Mouse (Mus musculus) embryonic facial prominence, embryonic 14.5 days (tissue): Measurements from ENCODE around the gene Olfr961. TPM values are rescaled to one million over a fixed set of nuclear protein-coding genes. Genes with fewer than 3 reads are reported as not detected.

ENCODE experiments used
- ATAC-seq: fragments of 200-750 bp; cut with Nextera tagmentation; 2 replicates; pipeline ENCODE4 v1.8.0; 2017; ENCODE audit warnings: low read depth, moderate number of reproducible peaks, moderate TSS enrichment
- DNase-seq: peaks from one replicate; pipeline ENCODE4 v3.0.0-alpha.2; 2015; ENCODE audit warnings: low spot score
- H3K27ac ChIP-seq: fragments of 300-500 bp; sonication (generic); replicated peaks from 2 replicates; pipeline ENCODE4 v1.5.1; 2014; ENCODE audit warnings: low read depth, mild to moderate bottlenecking, low read length, moderate library complexity
- H3K27me3 ChIP-seq: fragments of 300-500 bp; sonication (generic); replicated peaks from 2 replicates; pipeline ENCODE4 v1.6.1; 2014; ENCODE audit warnings: low read length; ENCODE audit not compliant: control insufficient read depth, insufficient read depth
- H3K36me3 ChIP-seq: fragments of 300-500 bp; sonication (generic); 2 replicates; pipeline ENCODE4 v1.6.1; 2014; ENCODE audit warnings: low read length, mixed read lengths; ENCODE audit not compliant: control insufficient read depth, insufficient read depth
- H3K4me1 ChIP-seq: fragments of 300-500 bp; sonication (generic); 2 replicates; pipeline ENCODE4 v1.6.1; 2014; ENCODE audit warnings: antibody characterized with exemption, low read length; ENCODE audit not compliant: control insufficient read depth, insufficient read depth
- H3K4me2 ChIP-seq: fragments of 300-500 bp; sonication (generic); 2 replicates; pipeline ENCODE4 v1.6.1; 2014; ENCODE audit warnings: low read depth, mild to moderate bottlenecking, low read length, moderate library complexity, mixed read lengths
- H3K4me3 ChIP-seq: fragments of 300-500 bp; sonication (generic); 2 replicates; pipeline ENCODE4 v1.5.1; 2014; ENCODE audit warnings: low read depth, mild to moderate bottlenecking, low read length
- H3K9ac ChIP-seq: fragments of 300-500 bp; sonication (generic); 2 replicates; pipeline ENCODE4 v1.6.1; 2014; ENCODE audit warnings: low read depth, mild to moderate bottlenecking, low read length, moderate library complexity, mixed read lengths
- H3K9me3 ChIP-seq: fragments of 300-500 bp; sonication (generic); 2 replicates; pipeline ENCODE4 v1.6.1; 2016; ENCODE audit warnings: low read length; ENCODE audit not compliant: control insufficient read depth
- WGBS: fragments of 180-500 bp; shearing (Covaris S2); extraction: QIAGEN DNeasy Blood & Tissue Kit; methylation state at CpG from one replicate; pipeline ENCODE4 v1.1.7; 2014; 5-methylcytosine and 5-hydroxymethylcytosine counted together
- polyA plus RNA-seq: library from polyadenylated mRNA; unstranded; fragments of >200 nt; fragmentation: Nextera tagmentation; extraction: Ambion mirVana; gene quantifications from 2 replicates; pipeline ENCODE4 v1.2.1, GENCODE M21; 2014

The Olfr961 gene
- polyA plus RNA-seq, 1 experiment from 2014 or later: not detected

DNA sequence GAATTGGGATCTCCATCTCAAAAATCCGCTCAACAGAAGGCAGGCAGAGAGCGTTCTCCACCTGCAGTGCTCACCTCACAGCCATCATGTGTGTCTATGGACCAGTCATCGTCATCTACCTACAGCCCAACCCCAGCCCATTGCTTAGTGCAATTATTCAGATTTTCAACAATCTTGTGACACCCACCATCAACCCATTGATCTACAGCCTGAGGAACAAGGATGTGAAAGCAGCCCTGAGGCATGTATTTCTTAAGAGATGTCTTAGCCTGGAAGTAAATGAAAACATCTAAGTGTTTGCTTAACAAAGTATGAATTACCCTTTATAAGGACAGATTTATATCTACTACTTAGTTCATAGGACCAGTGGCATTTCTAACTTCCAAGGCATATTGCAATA, 21.1 kb upstream of the Olfr961 start:
- no peaks in the 10 kb centered on the region for H3K9me3 ChIP-seq
- DNase-seq (no peak), ATAC-seq (no peak)
- H3K4me3 ChIP-seq: no peak overlapping the region
- 89% methylated on average over 3 of the region's 3 CpGs for WGBS
- H3K4me2 ChIP-seq: no peak overlapping the region
- H3K9ac ChIP-seq: no peak overlapping the region
- no peaks in the 10 kb centered on the region for H3K27me3 ChIP-seq
- H3K36me3 ChIP-seq: no peaks in the 10 kb centered on the region
- no peak overlapping the region for H3K27ac ChIP-seq
- H3K4me1 ChIP-seq: no peaks in the 10 kb centered on the region

DNA sequence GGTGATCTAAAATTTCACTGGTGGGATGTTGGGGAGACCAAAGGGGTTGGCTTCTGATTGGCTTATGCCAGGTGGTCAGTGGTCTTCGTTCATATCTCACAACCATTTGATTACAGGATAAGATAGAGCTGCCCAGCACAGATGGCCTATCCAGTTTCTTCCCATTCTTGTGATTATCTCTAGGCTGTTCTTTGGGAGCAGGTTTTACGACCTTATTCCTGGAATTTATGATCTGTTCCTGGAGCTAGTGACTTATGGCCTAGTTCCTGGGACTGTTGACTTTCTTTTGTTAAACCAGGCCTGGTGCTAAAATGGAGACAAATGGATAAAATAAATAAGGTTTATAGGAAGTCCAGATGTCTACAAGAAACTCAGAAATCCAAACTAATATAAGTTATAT, 20.2 kb upstream of the Olfr961 start:
- H3K9ac ChIP-seq: no peak overlapping the region
- WGBS: 82% methylated on average over 2 of the region's 2 CpGs
- no peak overlapping the region for H3K27ac ChIP-seq
- DNase-seq: no peak
- H3K4me3 ChIP-seq: no peak overlapping the region
- H3K9me3 ChIP-seq: no peaks in the 10 kb centered on the region
- H3K36me3 ChIP-seq: no peaks in the 10 kb centered on the region
- ATAC-seq: no peak
- H3K4me2 ChIP-seq: no peak overlapping the region
- H3K27me3 ChIP-seq: no peaks in the 10 kb centered on the region
- H3K4me1 ChIP-seq: no peaks in the 10 kb centered on the region

DNA sequence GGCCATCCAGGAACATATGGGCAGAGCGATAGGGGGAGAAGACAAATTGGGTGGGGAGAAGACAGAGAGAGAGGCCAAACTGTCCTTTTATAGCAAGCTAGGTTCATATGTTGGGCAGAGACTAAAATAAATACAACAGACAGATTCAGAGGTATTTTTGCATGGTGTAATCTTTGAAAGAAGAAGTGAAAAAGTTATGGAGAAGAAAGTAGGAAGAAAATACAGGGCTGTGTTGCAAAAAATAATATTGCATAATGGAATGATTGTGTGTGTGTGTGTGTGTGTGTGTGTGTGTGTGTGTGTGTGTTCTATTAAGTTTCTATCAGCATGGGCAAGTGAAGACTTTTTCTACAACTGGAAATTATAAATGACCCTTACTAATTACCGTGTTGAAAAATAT, 15.8 kb upstream of the Olfr961 start:
- H3K9ac ChIP-seq: no peak overlapping the region
- no peaks in the 10 kb centered on the region for H3K9me3 ChIP-seq
- H3K36me3 ChIP-seq: no peaks in the 10 kb centered on the region
- no peaks in the 10 kb centered on the region for H3K27me3 ChIP-seq
- H3K4me3 ChIP-seq: no peak overlapping the region
- DNase-seq: no peak
- H3K4me1 ChIP-seq: no peaks in the 10 kb centered on the region
- H3K27ac ChIP-seq: no peak overlapping the region
- no peak overlapping the region for H3K4me2 ChIP-seq
- no peak for ATAC-seq
- WGBS: 81% methylated on average over 2 of the region's 2 CpGs

DNA sequence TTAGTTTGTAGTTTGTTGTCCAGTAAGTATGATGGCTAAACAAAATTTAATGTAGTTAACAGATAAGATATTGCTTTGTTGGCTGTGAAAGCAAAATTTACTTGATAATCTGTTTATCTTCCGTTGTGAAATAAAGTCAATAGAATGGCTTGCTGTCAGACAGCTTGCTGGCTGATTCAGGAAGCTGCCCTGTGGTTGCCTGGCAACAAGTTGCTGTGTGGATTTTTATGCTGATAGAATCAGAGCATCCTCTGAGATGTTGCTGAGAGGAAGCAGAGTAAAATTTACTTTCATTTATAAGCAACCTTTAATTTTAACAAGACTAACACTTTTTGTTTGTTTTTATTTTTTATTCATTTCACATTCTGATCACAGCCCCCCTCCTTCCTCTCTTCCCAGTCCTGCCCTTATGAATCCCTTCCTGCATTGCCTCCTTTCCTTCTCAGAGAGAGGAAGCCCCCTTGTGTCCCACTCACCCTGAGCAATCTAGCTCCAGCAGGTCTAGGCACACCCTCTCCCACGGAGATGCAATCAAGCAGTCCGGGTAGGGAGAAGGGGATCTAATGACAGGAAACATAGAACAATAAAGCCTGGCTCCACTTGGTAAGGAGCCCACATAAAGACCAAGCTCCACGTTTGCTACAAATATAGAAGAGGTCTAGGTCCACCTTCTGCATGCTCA, 10.8 kb upstream of the Olfr961 start:
- DNase-seq (no peak), ATAC-seq (no peak)
- Histone ChIP-seq H3K9ac (no peak overlapping the region), H3K36me3 (no peaks in the 10 kb centered on the region), H3K9me3 (no peaks in the 10 kb centered on the region), H3K4me2 (no peak overlapping the region), H3K27me3 (no peaks in the 10 kb centered on the region), H3K4me3 (no peak overlapping the region), H3K27ac (no peak overlapping the region), H3K4me1 (no peaks in the 10 kb centered on the region)
- WGBS: 33% methylated on average over 4 of the region's 4 CpGs

DNA sequence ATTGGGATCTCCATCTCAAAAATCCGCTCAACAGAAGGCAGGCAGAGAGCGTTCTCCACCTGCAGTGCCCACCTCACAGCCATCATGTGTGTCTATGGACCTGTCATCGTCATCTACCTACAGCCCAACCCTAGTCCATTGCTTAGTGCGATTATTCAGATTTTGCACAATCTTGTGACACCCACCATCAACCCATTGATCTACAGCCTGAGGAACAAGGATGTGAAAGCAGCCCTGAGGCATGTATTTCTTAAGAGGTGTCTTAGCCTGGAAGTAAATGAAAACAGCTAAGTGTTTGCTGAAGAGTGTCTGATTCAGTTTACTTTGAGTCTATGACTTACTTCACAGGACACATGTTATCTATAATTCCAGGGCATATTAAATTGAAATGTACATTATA, 2.5 kb downstream of the Olfr961 start:
- H3K27ac ChIP-seq: no peak overlapping the region
- no peaks in the 10 kb centered on the region for H3K4me1 ChIP-seq
- H3K4me3 ChIP-seq: no peak overlapping the region
- no peaks in the 10 kb centered on the region for H3K27me3 ChIP-seq
- no peak overlapping the region for H3K4me2 ChIP-seq
- no peak for DNase-seq
- no peaks in the 10 kb centered on the region for H3K36me3 ChIP-seq
- no peak for ATAC-seq
- H3K9ac ChIP-seq: no peak overlapping the region
- H3K9me3 ChIP-seq: no peaks in the 10 kb centered on the region
- WGBS: 92% methylated on average over 4 of the region's 4 CpGs

DNA sequence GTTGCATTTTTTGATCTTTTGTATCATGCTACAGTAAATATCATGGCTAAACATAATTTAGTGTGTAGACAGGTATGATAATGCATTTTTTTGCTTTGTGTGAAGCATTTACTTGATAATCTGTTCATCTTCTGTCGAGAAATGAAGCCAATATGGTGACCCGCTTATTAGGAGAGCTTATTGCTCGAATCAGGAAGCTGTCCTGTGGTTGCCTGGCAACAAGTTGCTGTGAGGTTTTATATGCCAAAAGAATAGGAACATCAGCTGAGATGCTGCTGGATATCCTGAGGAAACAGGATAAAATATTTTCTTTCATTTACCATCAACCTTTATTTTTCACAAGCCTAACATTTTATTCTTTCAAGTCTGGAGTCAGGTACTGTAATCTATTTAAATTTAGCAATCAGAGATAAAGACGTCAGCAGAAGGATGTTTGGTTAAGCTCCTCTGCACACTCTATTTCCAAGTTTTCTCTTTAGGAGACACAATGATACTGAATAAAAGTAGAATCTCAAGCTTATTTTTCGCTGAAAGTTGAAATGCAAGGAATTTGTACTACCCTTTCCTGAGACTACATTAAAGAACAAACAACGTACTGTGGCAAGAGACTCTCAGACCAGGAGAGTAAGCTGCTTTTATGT, 10.0 kb downstream of the Olfr961 start:
- DNase-seq (no peak), ATAC-seq (no peak)
- no peaks in the 10 kb centered on the region for H3K27me3 ChIP-seq
- H3K4me2 ChIP-seq: no peak overlapping the region
- no peak overlapping the region for H3K4me3 ChIP-seq
- no peak overlapping the region for H3K9ac ChIP-seq
- no peak overlapping the region for H3K27ac ChIP-seq
- no peaks in the 10 kb centered on the region for H3K4me1 ChIP-seq
- H3K9me3 ChIP-seq: no peaks in the 10 kb centered on the region
- no peaks in the 10 kb centered on the region for H3K36me3 ChIP-seq
- WGBS: 62% methylated on average over 6 of the region's 6 CpGs

DNA sequence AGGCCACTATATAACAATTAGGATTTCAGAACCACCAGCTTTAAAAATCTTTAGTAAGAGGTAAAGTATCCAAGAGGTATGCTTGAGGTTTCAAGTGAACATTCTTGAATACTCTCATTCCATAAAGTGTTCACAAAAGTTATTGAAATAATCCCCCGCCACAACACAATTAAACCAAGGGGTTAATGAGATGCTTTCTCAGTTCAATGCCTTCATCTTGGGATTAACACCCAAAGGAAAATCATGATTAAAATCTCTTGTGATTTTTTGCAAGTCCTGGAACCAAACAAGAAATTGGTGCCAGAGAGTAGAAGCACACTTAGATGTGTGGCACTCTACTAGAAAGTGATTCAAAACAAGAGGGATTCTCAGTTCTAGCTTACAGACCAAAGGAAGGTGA, 22.0 kb downstream of the Olfr961 start, which contains the start of gene Olfr963:
Olfr963 (plus strand) TSS at position 301 of the 400 bp plus-strand sequence.
- Histone ChIP-seq H3K4me1 (no peaks in the 10 kb centered on the region), H3K27ac (no peak within 1 kb of the TSS), H3K4me2 (no peak within 1 kb of the TSS), H3K36me3 (no peaks in the 10 kb centered on the region), H3K27me3 (no peaks in the 10 kb centered on the region), H3K9me3 (no peaks in the 10 kb centered on the region), H3K9ac (no peak within 1 kb of the TSS), H3K4me3 (no peak within 1 kb of the TSS)
- ATAC-seq (no peak), DNase-seq (no peak)
- WGBS: 95% methylated on average over 1 of the region's 1 CpGs

DNA sequence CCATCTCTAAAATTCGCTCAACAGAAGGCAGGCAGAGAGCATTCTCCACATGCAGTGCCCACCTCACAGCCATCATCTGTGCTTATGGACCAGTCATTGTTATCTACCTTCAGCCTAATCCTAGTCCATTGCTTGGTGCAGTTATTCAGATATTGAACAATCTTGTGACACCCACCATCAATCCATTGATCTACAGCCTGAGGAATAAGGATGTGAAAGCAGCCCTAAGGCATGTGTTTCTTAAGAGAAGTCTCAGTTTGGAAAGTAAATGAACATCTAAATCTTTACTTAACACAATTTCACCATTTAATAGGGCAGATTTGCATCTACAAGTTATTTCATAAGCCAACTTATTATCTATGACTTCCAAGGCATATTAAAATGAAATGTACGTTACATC, 24.8 kb downstream of the Olfr961 start:
- Histone ChIP-seq H3K9me3 (no peaks in the 10 kb centered on the region), H3K4me3 (no peak overlapping the region), H3K9ac (no peak overlapping the region), H3K36me3 (no peaks in the 10 kb centered on the region), H3K4me1 (no peaks in the 10 kb centered on the region), H3K4me2 (no peak overlapping the region), H3K27me3 (no peaks in the 10 kb centered on the region), H3K27ac (no peak overlapping the region)
- DNase-seq (no peak), ATAC-seq (no peak)
- WGBS: 80% methylated on average over 2 of the region's 2 CpGs

DNA sequence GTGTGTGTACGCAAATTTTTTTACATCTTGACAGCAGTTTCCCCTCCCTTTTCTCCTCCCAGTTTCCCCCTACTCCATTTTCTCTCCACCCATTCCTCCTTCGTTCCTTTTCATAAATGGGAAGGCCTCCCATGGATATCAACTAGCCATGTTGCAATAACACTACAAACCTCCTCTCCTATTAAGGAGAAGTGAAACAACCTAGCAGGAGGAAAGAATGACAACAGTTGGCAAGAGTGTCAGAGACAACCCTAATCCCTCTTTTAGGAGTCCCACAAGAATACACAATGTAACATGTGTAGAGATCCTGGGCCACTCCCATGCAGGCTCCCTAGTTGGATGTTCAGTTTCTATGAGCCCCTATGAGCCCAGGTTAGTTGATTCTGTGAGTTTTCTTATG, 29.9 kb downstream of the Olfr961 start:
- H3K4me2 ChIP-seq: no peak overlapping the region
- no peaks in the 10 kb centered on the region for H3K27me3 ChIP-seq
- no peak overlapping the region for H3K9ac ChIP-seq
- no peak overlapping the region for H3K27ac ChIP-seq
- H3K36me3 ChIP-seq: no peaks in the 10 kb centered on the region
- H3K9me3 ChIP-seq: no peaks in the 10 kb centered on the region
- WGBS: 74% methylated on average over 2 of the region's 2 CpGs
- no peak overlapping the region for H3K4me3 ChIP-seq
- no peak for ATAC-seq
- DNase-seq: no peak
- H3K4me1 ChIP-seq: no peaks in the 10 kb centered on the region
